Mouse (Mus musculus) cortical plate, adult 2 months (tissue): Measurements from ENCODE around the gene Zxdb.
"Not testable (repeated sequence)": the region's sequence is repeated elsewhere in the genome, so short reads cannot be mapped to it uniquely, and the experiment has no call there.

ENCODE experiments used
- CTCF ChIP-seq: fragments of 200-500 bp; IDR thresholded peaks from 2 replicates; pipeline ENCODE4 v1.5.1; 2011; ENCODE audit warnings: mild to moderate bottlenecking, control low read depth, low read length; ENCODE audit not compliant: insufficient read depth; ENCODE audit errors: extremely low read depth
- POLR2A ChIP-seq: fragments of 200-500 bp; IDR thresholded peaks from 2 replicates; pipeline ENCODE4 v1.6.1; 2011; ENCODE audit warnings: mild to moderate bottlenecking, low read length, control low read depth; ENCODE audit not compliant: insufficient read depth; ENCODE audit errors: extremely low read depth

- not testable (repeated sequence) for TF ChIP-seq POLR2A, CTCF
Measured at GRCm38 (mm10) chrX:94709752-94710151, 14.6 kb upstream of the Zxdb start.
